Mouse (Mus musculus) bone marrow, adult 2 months (tissue): Measurements from ENCODE around the gene Acvr2b. TPM values are rescaled to one million over a fixed set of nuclear protein-coding genes. Genes with fewer than 3 reads are reported as not detected.

ENCODE experiments used
- H3K27ac ChIP-seq: fragments of 200-500 bp; 2 replicates; pipeline ENCODE4 v1.5.1; 2012; ENCODE audit warnings: low read depth, mild to moderate bottlenecking, control low read depth, inconsistent platforms, low read length; ENCODE audit not compliant: control insufficient read depth, poor library complexity, insufficient read depth
- H3K4me1 ChIP-seq: fragments of 200-500 bp; 2 replicates; pipeline ENCODE4 v1.6.1; 2011; ENCODE audit warnings: low read length; ENCODE audit not compliant: control insufficient read depth, insufficient read depth
- H3K4me3 ChIP-seq: fragments of 200-500 bp; replicated peaks from 2 replicates; pipeline ENCODE3; 2011; ENCODE audit warnings: mild to moderate bottlenecking, low read depth, low read length, control low read depth; ENCODE audit not compliant: control insufficient read depth
- CTCF ChIP-seq: fragments of 200-500 bp; IDR thresholded peaks from 2 replicates; pipeline ENCODE4 v1.5.1; 2011; ENCODE audit warnings: low read length, control low read depth; ENCODE audit not compliant: control insufficient read depth, insufficient read depth
- POLR2A ChIP-seq: fragments of 200-500 bp; IDR thresholded peaks from 2 replicates; pipeline ENCODE4 v1.6.1; 2011; ENCODE audit warnings: low read depth, mild to moderate bottlenecking, control low read depth, low read length, borderline replicate concordance; ENCODE audit not compliant: control insufficient read depth
- WGBS: fragments of 180-500 bp; shearing (Covaris S2); methylation state at CpG from one replicate; pipeline ENCODE4 v1.1.7; 2018; 5-methylcytosine and 5-hydroxymethylcytosine counted together
- polyA plus RNA-seq: library from polyadenylated mRNA; stranded (reverse); fragments of >200 nt; gene quantifications from 2 replicates; pipeline ENCODE4 v1.2.4, GENCODE M21; 2011; ENCODE audit warnings: low replicate concordance; ENCODE audit not compliant: missing spikeins, insufficient read depth, insufficient read length

Gene Acvr2b
- 0.47 and 2.8 TPM in 2 replicates for polyA plus RNA-seq

DNA sequence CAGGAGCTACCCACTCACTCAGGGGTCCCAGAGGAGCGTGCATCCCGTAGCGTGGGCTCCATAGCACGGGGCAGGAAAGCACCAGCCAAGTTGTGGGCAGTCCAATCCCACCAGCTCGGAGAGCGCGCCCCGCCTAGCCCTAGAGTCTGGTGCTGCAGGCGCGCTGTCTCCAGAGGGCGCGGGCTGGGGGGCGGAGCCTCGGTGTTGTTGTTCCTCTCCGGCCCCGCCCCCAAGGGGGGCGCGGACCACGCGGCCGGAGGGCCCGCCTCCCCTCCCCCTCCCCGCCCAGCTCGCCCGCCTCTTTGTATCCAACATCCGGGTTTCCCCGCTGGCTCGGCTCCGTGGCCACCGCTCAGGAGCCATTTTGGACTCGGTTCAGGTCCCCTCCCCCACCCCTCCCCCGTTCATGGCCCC, at the start of gene Acvr2b:
Gene Acvr2b (plus strand): TSS at position 318 of the 414 bp plus-strand sequence.
- TF ChIP-seq POLR2A (no peak), CTCF (no peak)
- WGBS, result under 1% methylated on average over 25 of the region's 32 CpGs
- Histone ChIP-seq H3K27ac (peak within 1 kb of the TSS; percentile 52; the same call in 1 of the 2 replicates), H3K4me3 (peak within 1 kb of the TSS; percentile 57), H3K4me1 (peaks cover 1% of the 10 kb centered on the region; the same call in 1 of the 2 replicates)

DNA sequence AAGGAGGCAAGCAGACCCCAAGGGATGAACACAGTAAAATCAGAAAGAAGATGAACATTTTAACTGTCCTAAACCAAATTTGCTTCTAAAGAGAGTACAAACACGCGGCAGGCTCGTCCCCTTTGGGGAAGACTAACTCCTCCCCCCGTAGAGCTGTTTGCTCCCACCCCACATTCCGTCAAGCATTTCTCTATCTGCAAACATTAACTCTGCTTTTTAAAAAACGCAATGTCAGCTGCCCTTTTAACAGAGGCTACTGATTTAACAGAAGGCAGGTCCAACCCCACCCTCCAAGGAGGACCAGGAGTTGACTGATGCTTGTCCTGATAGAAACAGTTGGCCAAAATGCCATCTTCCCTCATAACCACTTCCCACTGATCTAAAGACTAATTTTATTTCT, 48.0 kb upstream of the Acvr2b start:
- no peak overlapping the region for H3K27ac ChIP-seq
- WGBS, result 78% methylated on average over 6 of the region's 6 CpGs
- TF ChIP-seq POLR2A (no peak), CTCF (no peak)
- no peak overlapping the region for H3K4me3 ChIP-seq
- no peaks in the 10 kb centered on the region for H3K4me1 ChIP-seq

- 78% methylated on average over 6 of the region's 6 CpGs for WGBS
- Histone ChIP-seq H3K4me1 (no peaks in the 10 kb centered on the region), H3K4me3 (no peak overlapping the region), H3K27ac (no peak overlapping the region)
- TF ChIP-seq POLR2A (no peak), CTCF (no peak)
Observed at GRCm38 (mm10) chr9:119355943-119356342, 46.0 kb upstream of the Acvr2b start.

GRCm38 (mm10) chr9:119357331-119358057, 44.4 kb upstream of the Acvr2b start, which contains the start of gene Xylb:
Xylb (plus strand) TSS chr9:119357381.
- Histone ChIP-seq H3K27ac (no peak within 1 kb of the TSS), H3K4me3 (peak within 1 kb of the TSS; percentile 47), H3K4me1 (no peaks in the 10 kb centered on the region)
- TF ChIP-seq POLR2A (no peak), CTCF (peak; percentile 64)
- WGBS, result 3% methylated on average over 65 of the region's 65 CpGs

DNA sequence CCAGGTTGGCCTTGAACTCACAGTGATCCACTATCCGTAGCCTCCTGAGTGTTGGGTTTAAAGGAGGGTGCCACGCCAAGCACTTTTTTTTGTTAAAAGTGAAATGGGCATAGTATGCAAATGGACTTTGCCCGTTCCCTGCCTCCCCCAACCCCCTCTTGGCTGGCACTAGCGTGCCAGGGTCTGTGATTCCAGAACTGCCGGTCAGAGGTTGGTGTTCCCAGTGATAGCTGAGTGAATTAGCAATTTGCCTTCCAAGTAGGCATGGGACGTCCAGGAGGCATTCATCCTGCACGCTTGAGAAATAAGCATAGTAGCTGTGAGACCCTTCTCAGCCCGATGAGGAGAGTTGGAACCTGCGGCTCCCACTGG, 43.9 kb upstream of the Acvr2b start:
- Histone ChIP-seq H3K4me3 (no peak overlapping the region), H3K27ac (no peak overlapping the region), H3K4me1 (no peaks in the 10 kb centered on the region)
- WGBS, result 49% methylated on average over 9 of the region's 9 CpGs
- TF ChIP-seq CTCF (no peak), POLR2A (no peak)

GRCm38 (mm10) chr9:119361416-119361815, 40.5 kb upstream of the Acvr2b start:
- TF ChIP-seq POLR2A (no peak), CTCF (no peak)
- Histone ChIP-seq H3K4me1 (no peaks in the 10 kb centered on the region), H3K27ac (no peak overlapping the region), H3K4me3 (no peak overlapping the region)
- WGBS, result 86% methylated on average over 5 of the region's 5 CpGs

DNA sequence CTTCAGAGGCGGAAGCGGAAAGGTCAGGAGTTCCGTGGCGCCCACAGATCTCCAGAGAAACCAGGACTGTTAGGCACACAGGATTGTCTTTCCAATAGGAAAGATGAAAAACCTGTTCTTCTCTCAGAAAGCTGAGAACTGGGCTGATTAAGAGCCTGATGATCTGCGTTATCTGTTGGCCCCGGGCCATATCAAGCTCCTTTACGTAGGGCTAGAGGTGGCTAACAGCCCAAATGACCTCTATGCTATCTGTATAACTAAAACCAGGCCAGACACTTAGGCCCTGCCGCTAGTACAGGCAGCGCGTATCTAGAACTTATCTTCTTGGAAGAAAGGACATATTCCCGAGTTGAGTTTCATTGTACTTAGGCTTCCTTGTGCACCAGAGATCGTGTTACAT, 38.7 kb upstream of the Acvr2b start:
- H3K4me3 ChIP-seq, result no peak overlapping the region
- H3K27ac ChIP-seq, result no peak overlapping the region
- WGBS, result 88% methylated on average over 12 of the region's 12 CpGs
- no peaks in the 10 kb centered on the region for H3K4me1 ChIP-seq
- no peak for TF ChIP-seq POLR2A
- no peak for TF ChIP-seq CTCF

- no peaks in the 10 kb centered on the region for H3K4me1 ChIP-seq
- TF ChIP-seq CTCF (no peak), POLR2A (no peak)
- no peak within 1 kb of the TSS for H3K4me3 ChIP-seq
- WGBS, result 13% methylated on average over 7 of the region's 7 CpGs
- no peak within 1 kb of the TSS for H3K27ac ChIP-seq
Observed at GRCm38 (mm10) chr9:119365284-119365683, 36.6 kb upstream of the Acvr2b start, which contains the start of gene Slc22a14. Slc22a14 (minus strand) TSS chr9:119365553.
